Mouse (Mus musculus) forebrain, embryonic 15.5 days (tissue): ENCODE results near the gene Ropn1l. TPM values are rescaled to one million over a fixed set of nuclear protein-coding genes. Genes with fewer than 3 reads are reported as not detected.

ENCODE experiments used
- ATAC-seq: fragments of 200-750 bp; cut with Nextera tagmentation; replicated peaks from 2 replicates; pipeline ENCODE4 v1.8.0; 2017; ENCODE audit warnings: mild to moderate bottlenecking, moderate TSS enrichment, moderate library complexity
- H3K27ac ChIP-seq: fragments of 300-500 bp; sonication (generic); replicated peaks from 2 replicates; pipeline ENCODE4 v1.5.1; 2015; ENCODE audit warnings: mild to moderate bottlenecking, inconsistent platforms
- H3K27me3 ChIP-seq: fragments of 300-500 bp; sonication (generic); 2 replicates; pipeline ENCODE4 v1.6.1; 2015; ENCODE audit warnings: inconsistent platforms
- H3K36me3 ChIP-seq: fragments of 300-500 bp; sonication (generic); 2 replicates; pipeline ENCODE4 v1.6.1; 2015; ENCODE audit warnings: mild to moderate bottlenecking, inconsistent platforms
- H3K4me1 ChIP-seq: fragments of 300-500 bp; sonication (generic); 2 replicates; pipeline ENCODE4 v1.6.1; 2015; ENCODE audit warnings: inconsistent platforms
- H3K4me2 ChIP-seq: fragments of 300-500 bp; sonication (generic); replicated peaks from 2 replicates; pipeline ENCODE4 v1.6.1; 2015; ENCODE audit warnings: mild to moderate bottlenecking, inconsistent platforms
- H3K4me3 ChIP-seq: fragments of 300-500 bp; sonication (generic); 2 replicates; pipeline ENCODE4 v1.5.1; 2015; ENCODE audit warnings: mild to moderate bottlenecking, inconsistent platforms
- H3K9ac ChIP-seq: fragments of 300-500 bp; sonication (generic); replicated peaks from 2 replicates; pipeline ENCODE4 v1.6.1; 2015; ENCODE audit warnings: mild to moderate bottlenecking, inconsistent platforms
- H3K9me3 ChIP-seq: fragments of 300-500 bp; sonication (generic); 2 replicates; pipeline ENCODE4 v1.6.1; 2016; ENCODE audit warnings: inconsistent platforms
- WGBS: fragments of 180-500 bp; shearing (Covaris S2); methylation state at CpG from one replicate; pipeline ENCODE4 v1.1.7; 2015; ENCODE audit warnings: mixed read lengths; 5-methylcytosine and 5-hydroxymethylcytosine counted together
- polyA plus RNA-seq: library from polyadenylated mRNA; unstranded; fragments of >200 nt; fragmentation: Nextera tagmentation; extraction: Ambion mirVana; gene quantifications from 2 replicates; pipeline ENCODE4 v1.2.1, GENCODE M21; 2015

The Ropn1l gene
- polyA plus RNA-seq, 1 experiment from 2014 or later, result 1.9 TPM

DNA sequence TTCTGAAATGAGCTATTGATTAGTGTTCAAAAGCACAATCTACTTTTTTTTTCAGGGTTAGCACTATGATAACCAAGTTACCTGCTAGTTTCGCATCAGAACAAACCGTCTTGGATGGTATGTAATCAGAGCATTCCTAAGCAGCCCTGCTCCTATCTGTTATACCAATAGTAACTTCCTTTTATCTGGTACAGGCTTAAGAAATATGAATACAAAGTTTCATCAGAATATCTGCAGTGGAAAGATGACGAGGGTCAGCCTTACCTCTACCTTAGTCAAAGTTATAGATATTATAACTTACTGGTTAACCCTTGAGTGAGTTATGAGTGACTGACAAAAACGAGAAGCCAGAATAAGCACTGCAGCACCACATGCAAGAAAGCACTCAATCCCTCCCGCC is 12.8 kb upstream of the Ropn1l start:
- no peak overlapping the region for H3K9ac ChIP-seq
- 89% methylated on average over 5 of the region's 5 CpGs for WGBS
- no peak overlapping the region for H3K27ac ChIP-seq
- peaks cover 73% of the 10 kb centered on the region for H3K36me3 ChIP-seq
- H3K4me1 ChIP-seq, result no peaks in the 10 kb centered on the region
- H3K27me3 ChIP-seq, result no peaks in the 10 kb centered on the region
- no peak overlapping the region for H3K4me2 ChIP-seq
- no peak overlapping the region for H3K4me3 ChIP-seq
- no peak for ATAC-seq
- no peaks in the 10 kb centered on the region for H3K9me3 ChIP-seq

DNA sequence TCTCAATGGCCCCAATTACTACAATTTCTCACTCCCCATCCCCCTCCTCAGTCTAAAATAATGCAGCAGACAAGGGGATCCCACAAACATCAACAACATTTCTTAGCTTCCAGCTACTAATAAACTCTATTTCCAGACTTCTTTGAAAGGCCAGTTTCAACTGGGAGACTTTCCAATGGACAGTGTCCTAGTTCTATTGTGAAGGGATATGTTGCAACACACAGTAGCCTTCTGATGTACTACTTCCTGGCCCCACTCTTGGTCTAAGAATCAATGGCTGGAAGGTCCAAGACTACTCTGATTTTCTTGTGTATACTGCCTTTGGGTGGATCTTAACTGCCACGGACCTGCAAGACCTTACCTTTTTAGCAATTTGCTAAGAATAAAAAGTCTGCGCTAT is 12.3 kb upstream of the Ropn1l start:
- WGBS, result 95% methylated on average over 2 of the region's 2 CpGs
- Histone ChIP-seq H3K27me3 (no peaks in the 10 kb centered on the region), H3K4me2 (no peak overlapping the region), H3K4me1 (no peaks in the 10 kb centered on the region), H3K27ac (no peak overlapping the region), H3K36me3 (peaks cover 78% of the 10 kb centered on the region), H3K4me3 (no peak overlapping the region), H3K9ac (no peak overlapping the region), H3K9me3 (no peaks in the 10 kb centered on the region)
- ATAC-seq, result no peak

DNA sequence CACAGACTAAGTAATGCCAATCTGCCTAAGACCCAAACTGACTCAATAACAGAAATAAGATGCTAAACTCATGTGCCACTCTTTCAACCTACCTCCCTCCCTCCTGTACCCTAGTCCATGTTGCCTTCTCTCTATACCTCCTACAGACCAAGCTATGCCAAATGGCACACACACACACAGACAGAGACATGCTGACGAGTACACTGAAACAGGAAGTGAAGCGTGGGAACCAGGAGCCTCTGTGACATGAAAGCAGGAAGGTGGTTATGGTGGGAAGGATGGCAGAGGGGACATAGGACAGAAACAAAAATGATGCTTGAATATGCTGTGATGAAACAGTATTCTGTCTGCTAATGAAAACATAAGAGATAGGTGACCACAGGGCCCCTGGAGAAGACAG is 7.0 kb upstream of the Ropn1l start:
- H3K27ac ChIP-seq, result no peak overlapping the region
- no peaks in the 10 kb centered on the region for H3K27me3 ChIP-seq
- H3K4me3 ChIP-seq, result no peak overlapping the region
- H3K4me1 ChIP-seq, result no peaks in the 10 kb centered on the region
- H3K4me2 ChIP-seq, result no peak overlapping the region
- H3K9me3 ChIP-seq, result no peaks in the 10 kb centered on the region
- no peak overlapping the region for H3K9ac ChIP-seq
- ATAC-seq, result no peak
- peaks cover 76% of the 10 kb centered on the region for H3K36me3 ChIP-seq
- WGBS, result 100% methylated on average over 2 of the region's 2 CpGs

DNA sequence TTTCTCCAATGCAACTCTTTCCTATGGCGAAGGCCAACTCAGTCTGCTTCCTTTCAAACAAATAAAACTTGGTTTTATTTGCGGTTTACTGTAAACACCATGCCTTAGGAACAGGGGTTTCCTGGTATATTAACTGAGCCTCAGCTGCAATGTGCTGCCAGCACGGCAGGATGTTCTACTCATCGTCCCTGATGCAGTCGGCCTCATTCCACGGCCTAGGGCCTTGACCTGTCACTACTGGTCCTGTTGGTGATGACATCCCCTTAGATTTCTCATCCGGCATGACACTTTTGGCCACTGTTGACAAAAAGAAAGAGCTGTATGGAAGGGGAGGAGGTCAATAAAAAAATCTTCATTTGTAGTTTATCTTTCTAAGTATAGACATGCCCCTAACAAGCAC is 4.5 kb upstream of the Ropn1l start:
- 94% methylated on average over 7 of the region's 7 CpGs for WGBS
- no peak for ATAC-seq
- H3K36me3 ChIP-seq, result peaks cover 52% of the 10 kb centered on the region

DNA sequence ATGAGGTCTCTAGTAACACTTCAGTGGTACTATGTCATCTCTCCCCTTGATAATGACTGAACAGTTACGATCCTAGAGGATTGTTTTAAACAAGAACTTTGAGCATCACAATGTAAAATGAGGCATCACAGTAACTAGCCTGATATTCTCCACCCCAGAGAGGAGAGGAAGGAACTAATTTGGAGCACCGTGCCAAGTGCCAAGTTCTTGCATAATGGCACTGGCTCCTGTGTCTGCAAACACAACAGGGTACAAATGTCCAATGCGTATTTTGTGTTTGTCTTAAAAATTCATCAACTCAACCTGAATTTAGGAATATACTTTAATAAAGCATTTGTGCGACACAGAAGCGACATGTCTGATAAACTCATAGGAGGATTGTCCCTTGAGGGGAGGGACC is 2.8 kb upstream of the Ropn1l start:
- Histone ChIP-seq H3K9ac (no peak overlapping the region), H3K27me3 (no peaks in the 10 kb centered on the region), H3K36me3 (peaks cover 35% of the 10 kb centered on the region), H3K4me1 (peaks cover 11% of the 10 kb centered on the region), H3K9me3 (no peaks in the 10 kb centered on the region), H3K4me3 (no peak overlapping the region), H3K27ac (no peak overlapping the region), H3K4me2 (no peak overlapping the region)
- WGBS, result 82% methylated on average over 5 of the region's 5 CpGs
- no peak for ATAC-seq

More for the DNA sequence above, 4.5 kb upstream of the Ropn1l start:
- no peaks in the 10 kb centered on the region for H3K27me3 ChIP-seq
- peaks cover 4% of the 10 kb centered on the region for H3K4me1 ChIP-seq
- H3K4me3 ChIP-seq, result no peak overlapping the region
- no peak overlapping the region for H3K4me2 ChIP-seq
- no peak overlapping the region for H3K9ac ChIP-seq
- H3K27ac ChIP-seq, result no peak overlapping the region
- no peaks in the 10 kb centered on the region for H3K9me3 ChIP-seq

DNA sequence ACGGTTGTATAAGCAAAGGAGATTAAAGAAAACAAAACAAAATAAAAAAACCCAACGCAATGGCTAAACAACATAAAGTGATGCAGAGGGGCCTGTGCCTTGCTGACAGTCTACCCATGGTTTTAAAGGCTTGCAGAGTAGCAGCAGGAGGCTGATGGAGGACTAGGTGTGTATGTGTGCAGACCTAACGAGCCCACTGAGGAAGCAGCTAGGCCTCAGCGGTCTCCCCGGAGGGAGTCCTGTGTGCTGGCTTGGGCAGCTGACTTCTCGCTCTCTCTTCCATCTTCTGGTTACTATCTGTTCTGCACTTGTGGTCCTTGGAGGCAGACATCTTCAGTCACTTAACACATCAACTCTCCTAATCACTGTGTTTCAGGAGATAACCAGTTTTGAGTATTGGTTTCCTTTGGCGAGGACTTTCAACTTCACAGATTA is 1.3 kb upstream of the Ropn1l start:
- no peaks in the 10 kb centered on the region for H3K27me3 ChIP-seq
- H3K9me3 ChIP-seq, result no peaks in the 10 kb centered on the region
- no peak overlapping the region for H3K4me3 ChIP-seq
- peaks cover 11% of the 10 kb centered on the region for H3K4me1 ChIP-seq
- H3K27ac ChIP-seq, result no peak overlapping the region
- no peak overlapping the region for H3K9ac ChIP-seq
- peaks cover 20% of the 10 kb centered on the region for H3K36me3 ChIP-seq
- no peak overlapping the region for H3K4me2 ChIP-seq
- ATAC-seq, result no peak
- 68% methylated on average over 7 of the region's 7 CpGs for WGBS

DNA sequence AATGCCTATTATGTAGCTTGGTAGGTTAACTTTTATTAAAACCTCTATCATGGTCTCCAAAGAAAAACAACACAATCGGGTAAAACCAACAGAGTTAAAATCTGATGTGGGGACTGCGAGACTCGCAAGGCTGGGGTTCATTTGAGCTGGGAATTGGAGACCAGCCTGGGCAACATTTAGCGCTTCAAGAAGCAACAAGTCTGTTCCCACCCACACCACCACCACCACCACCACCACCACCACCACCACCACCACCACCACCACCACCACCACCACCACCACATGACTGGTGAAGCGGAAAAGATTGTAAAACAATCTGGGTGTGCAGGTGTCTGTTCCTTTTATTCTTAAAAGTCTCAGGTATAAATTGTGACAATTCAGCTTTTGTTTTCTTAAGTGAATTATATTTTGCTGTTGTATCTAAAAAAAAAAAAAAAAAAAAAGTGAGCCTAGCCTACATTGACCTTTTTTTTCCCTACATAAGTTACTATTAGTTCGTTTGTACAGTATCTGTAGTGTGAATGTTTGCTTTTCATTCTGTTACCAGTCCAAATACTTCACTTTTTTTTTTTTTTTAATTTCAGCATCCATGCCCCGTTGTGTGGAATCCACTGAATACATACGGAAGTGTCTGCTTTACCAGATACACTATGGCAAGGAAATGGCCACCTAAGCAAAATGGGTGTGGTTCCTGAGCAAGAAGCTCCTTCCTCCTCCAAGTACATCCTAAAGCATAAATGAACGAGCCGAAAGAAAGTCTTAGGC is 741 bp upstream of the Ropn1l start:
- H3K9ac ChIP-seq, result peak overlapping the region; percentile 49
- WGBS, result 51% methylated on average over 10 of the region's 10 CpGs
- H3K27me3 ChIP-seq, result no peaks in the 10 kb centered on the region
- no peaks in the 10 kb centered on the region for H3K9me3 ChIP-seq
- ATAC-seq, result no peak
- H3K4me1 ChIP-seq, result peaks cover 11% of the 10 kb centered on the region
- H3K36me3 ChIP-seq, result peaks cover 14% of the 10 kb centered on the region
- peak overlapping the region; percentile 53 for H3K4me3 ChIP-seq
- peak overlapping the region; percentile 73; the same call in 1 of the 2 replicates for H3K27ac ChIP-seq
- H3K4me2 ChIP-seq, result peak overlapping the region; percentile 76

DNA sequence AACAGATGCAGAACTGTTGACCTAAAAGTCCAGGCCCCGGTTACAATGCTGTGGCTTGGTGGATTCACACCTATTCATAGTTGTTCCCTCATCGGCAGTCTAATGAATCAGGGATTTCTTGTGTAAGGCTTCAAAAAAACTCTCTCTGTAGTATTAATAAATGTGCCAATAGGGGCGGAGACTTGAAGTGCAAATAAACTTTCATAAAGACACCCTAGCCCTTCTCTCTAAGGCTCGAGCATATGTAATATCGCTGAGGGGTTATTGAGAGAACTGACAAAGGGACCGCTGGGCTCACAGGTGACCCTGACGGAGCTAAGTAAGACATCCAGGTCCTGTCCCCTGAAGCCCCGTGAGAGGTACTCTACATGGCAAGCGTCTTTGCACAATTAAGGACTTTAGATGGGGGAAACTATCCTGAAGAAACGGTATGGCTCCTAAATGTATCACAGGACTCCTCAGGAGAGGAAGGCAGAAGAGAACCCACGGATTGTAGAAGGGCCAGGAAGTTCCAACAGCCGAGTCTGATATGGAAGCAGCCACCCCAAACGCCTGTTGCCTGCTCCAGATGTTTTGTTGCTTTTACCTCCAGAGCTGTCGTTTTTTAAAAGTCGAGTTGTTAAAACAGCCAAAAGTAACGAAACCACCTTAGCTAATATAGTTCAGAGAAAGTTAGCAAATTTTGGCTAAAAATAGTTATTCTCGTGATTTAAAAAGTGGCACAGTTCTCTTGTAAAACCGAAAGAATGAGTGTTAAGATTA is 1.0 kb downstream of the Ropn1l start:
- Histone ChIP-seq H3K4me3 (peak overlapping the region; percentile 53), H3K36me3 (no peaks in the 10 kb centered on the region; the same call in 1 of the 2 replicates), H3K4me1 (peaks cover 11% of the 10 kb centered on the region), H3K27ac (peak overlapping the region; percentile 73; the same call in 1 of the 2 replicates), H3K4me2 (peak overlapping the region; percentile 76), H3K27me3 (no peaks in the 10 kb centered on the region), H3K9me3 (no peaks in the 10 kb centered on the region), H3K9ac (peak overlapping the region; percentile 49; the same call in 1 of the 2 replicates)
- ATAC-seq, result no peak
- WGBS, result 48% methylated on average over 18 of the region's 18 CpGs

DNA sequence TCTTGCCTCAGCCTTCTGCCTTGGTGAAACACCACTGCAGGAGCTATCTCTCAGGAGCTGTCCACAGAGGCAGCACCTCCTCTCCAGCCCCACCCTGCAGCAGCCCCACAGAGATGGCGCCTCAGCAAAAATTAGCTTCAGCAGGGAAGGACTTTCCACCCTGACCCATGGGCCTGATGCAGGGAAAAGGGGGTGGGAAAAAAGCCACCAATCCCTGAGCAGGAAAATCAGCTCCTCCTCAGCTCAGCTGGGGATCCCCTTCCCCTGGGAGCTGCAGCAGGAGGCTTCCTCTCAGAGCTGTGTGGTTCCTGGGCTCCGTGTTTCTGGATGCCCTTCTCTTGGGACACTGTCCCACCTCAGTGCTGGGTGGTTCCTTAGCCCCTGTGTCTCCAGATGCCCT is 3.8 kb downstream of the Ropn1l start:
- Histone ChIP-seq H3K9me3 (no peaks in the 10 kb centered on the region), H3K36me3 (no peaks in the 10 kb centered on the region; the same call in 1 of the 2 replicates), H3K9ac (no peak overlapping the region), H3K4me1 (peaks cover 11% of the 10 kb centered on the region), H3K27me3 (no peaks in the 10 kb centered on the region), H3K4me3 (no peak overlapping the region), H3K4me2 (no peak overlapping the region), H3K27ac (no peak overlapping the region)
- ATAC-seq, result no peak
- WGBS, result 29% methylated on average over 2 of the region's 2 CpGs

DNA sequence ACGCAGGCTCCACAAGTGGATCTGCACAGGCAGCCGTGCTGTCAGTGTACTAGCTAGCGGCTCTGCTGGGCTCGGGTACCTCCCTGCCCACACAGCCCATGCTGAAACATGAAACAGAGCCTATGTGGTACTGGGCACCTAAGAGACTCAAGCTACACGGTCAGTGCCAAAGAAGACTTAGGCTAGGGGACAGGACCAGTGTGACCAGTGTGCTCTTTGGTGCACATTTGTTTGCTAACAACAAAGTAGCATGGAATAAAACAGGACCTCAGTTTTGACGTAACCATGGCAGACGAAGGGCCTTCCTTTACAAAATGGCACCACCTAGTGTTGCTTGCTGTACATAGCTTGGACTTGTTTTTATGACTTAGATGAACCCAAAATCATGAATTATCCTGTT is 6.4 kb downstream of the Ropn1l start:
- no peaks in the 10 kb centered on the region for H3K9me3 ChIP-seq
- H3K27me3 ChIP-seq, result no peaks in the 10 kb centered on the region
- no peak overlapping the region for H3K4me3 ChIP-seq
- H3K4me2 ChIP-seq, result no peak overlapping the region
- H3K36me3 ChIP-seq, result no peaks in the 10 kb centered on the region
- peak; percentile 76 for ATAC-seq
- 48% methylated on average over 7 of the region's 7 CpGs for WGBS
- H3K9ac ChIP-seq, result no peak overlapping the region
- H3K27ac ChIP-seq, result no peak overlapping the region
- H3K4me1 ChIP-seq, result no peaks in the 10 kb centered on the region

DNA sequence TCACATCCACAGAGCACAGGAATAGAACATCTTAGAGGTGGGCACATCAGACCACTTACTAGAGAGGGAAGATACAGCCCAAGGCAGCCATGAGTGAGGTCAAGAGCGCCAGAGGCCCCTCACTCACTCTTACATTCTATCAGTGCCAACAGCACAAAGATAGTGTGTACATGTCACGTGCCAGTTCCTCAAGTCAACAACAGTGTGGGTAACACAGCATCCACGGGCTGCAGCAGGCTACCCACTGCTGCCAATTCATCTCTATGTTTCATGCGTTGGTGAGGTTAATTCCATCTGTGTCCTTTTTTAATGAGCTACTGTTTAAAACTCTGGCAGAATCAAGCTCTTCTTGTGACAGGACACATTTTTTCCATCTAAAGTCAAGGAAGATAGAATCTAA is 10.8 kb downstream of the Ropn1l start:
- H3K4me3 ChIP-seq, result no peak overlapping the region
- H3K4me1 ChIP-seq, result no peaks in the 10 kb centered on the region
- no peak overlapping the region for H3K27ac ChIP-seq
- H3K4me2 ChIP-seq, result no peak overlapping the region
- WGBS, result 81% methylated on average over 4 of the region's 4 CpGs
- no peaks in the 10 kb centered on the region for H3K27me3 ChIP-seq
- no peaks in the 10 kb centered on the region for H3K9me3 ChIP-seq
- no peaks in the 10 kb centered on the region for H3K36me3 ChIP-seq
- ATAC-seq, result no peak
- H3K9ac ChIP-seq, result no peak overlapping the region

DNA sequence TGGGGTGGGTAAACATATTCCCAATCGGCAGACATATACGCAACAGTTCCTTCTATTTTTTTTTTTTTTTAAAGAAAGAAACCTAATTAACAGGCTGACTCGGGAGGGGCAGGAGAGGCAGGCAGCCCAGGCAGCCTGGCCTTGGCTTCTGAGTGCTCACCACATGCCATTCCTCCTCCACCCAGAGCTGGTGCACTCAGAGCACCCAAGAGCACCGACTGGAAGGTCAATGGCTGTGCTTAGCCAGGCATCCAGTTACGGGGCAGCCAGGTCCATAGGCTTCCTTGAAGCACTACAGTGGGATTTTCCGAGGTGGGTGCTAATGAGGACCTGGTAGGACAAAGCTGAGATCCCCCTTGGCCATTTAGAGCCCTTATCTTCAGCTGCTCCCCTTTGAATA is 11.5 kb downstream of the Ropn1l start:
- H3K9ac ChIP-seq, result no peak overlapping the region
- 82% methylated on average over 6 of the region's 6 CpGs for WGBS
- no peak overlapping the region for H3K27ac ChIP-seq
- H3K4me3 ChIP-seq, result no peak overlapping the region
- H3K4me2 ChIP-seq, result no peak overlapping the region
- H3K36me3 ChIP-seq, result no peaks in the 10 kb centered on the region
- no peaks in the 10 kb centered on the region for H3K9me3 ChIP-seq
- H3K4me1 ChIP-seq, result no peaks in the 10 kb centered on the region
- no peak for ATAC-seq
- H3K27me3 ChIP-seq, result no peaks in the 10 kb centered on the region
